Mouse (Mus musculus) forebrain, embryonic 10.5 days (tissue): ENCODE data around the gene Olfr167. TPM values are rescaled to one million over a fixed set of nuclear protein-coding genes. Genes with fewer than 3 reads are reported as not detected.
"Not testable (repeated sequence)": the region's sequence is repeated elsewhere in the genome, so short reads cannot be mapped to it uniquely, and the experiment has no call there.

Experiments used
- DNase-seq: peaks from one replicate; pipeline ENCODE4 v3.0.0-alpha.2; 2017; ENCODE audit warnings: low spot score; ENCODE audit errors: extremely low spot score
- H3K27ac ChIP-seq: fragments of 300-500 bp; sonication (generic); 2 replicates; pipeline ENCODE4 v1.5.1; 2016; ENCODE audit warnings: mild to moderate bottlenecking
- H3K27me3 ChIP-seq: fragments of 300-500 bp; sonication (generic); 2 replicates; pipeline ENCODE4 v1.6.1; 2016; ENCODE audit warnings: mild to moderate bottlenecking; ENCODE audit not compliant: poor library complexity, severe bottlenecking
- H3K36me3 ChIP-seq: fragments of 300-500 bp; sonication (generic); replicated peaks from 2 replicates; pipeline ENCODE4 v1.6.1; 2016; ENCODE audit warnings: mild to moderate bottlenecking, moderate library complexity
- H3K4me1 ChIP-seq: fragments of 300-500 bp; sonication (generic); 2 replicates; pipeline ENCODE4 v1.6.1; 2016
- H3K4me3 ChIP-seq: fragments of 300-500 bp; sonication (generic); 2 replicates; pipeline ENCODE4 v1.5.1; 2016; ENCODE audit warnings: mild to moderate bottlenecking, moderate library complexity
- H3K9me3 ChIP-seq: fragments of 300-500 bp; sonication (generic); 2 replicates; pipeline ENCODE4 v1.6.1; 2016; ENCODE audit warnings: mild to moderate bottlenecking, moderate library complexity
- WGBS: fragments of 180-500 bp; shearing (Covaris S2); methylation state at CpG from one replicate; pipeline ENCODE4 v1.1.7; 2016; 5-methylcytosine and 5-hydroxymethylcytosine counted together
- polyA plus RNA-seq: library from polyadenylated mRNA; unstranded; fragments of >200 nt; fragmentation: Nextera tagmentation; extraction: Ambion mirVana; gene quantifications from 2 replicates; pipeline ENCODE4 v1.2.1, GENCODE M21; 2016

The Olfr167 gene
- not detected in 2 replicates for polyA plus RNA-seq

GRCm38 (mm10) chr16:19522166-19522565 is at the start of gene Olfr167:
TSS of gene Olfr167 (minus strand) at chr16:19522266.
- H3K9me3 ChIP-seq = no peaks in the 10 kb centered on the region
- no peaks in the 10 kb centered on the region for H3K36me3 ChIP-seq
- DNase-seq = no peak
- H3K4me1 ChIP-seq = no peaks in the 10 kb centered on the region
- H3K27ac ChIP-seq = no peak within 1 kb of the TSS
- H3K4me3 ChIP-seq = no peak within 1 kb of the TSS
- 93% methylated on average over 2 of the region's 2 CpGs for WGBS
- no peaks in the 10 kb centered on the region for H3K27me3 ChIP-seq

GRCm38 (mm10) chr16:19571709-19572108 is 49.6 kb upstream of the Olfr167 start, which contains the start of gene Olfr169:
TSS of gene Olfr169 (minus strand) at chr16:19571809.
- WGBS = 98% methylated on average over 2 of the region's 2 CpGs
- H3K9me3 ChIP-seq, H3K27me3 ChIP-seq, H3K27ac ChIP-seq, DNase-seq, H3K36me3 ChIP-seq, H3K4me3 ChIP-seq, H3K4me1 ChIP-seq: not testable (repeated sequence)

- DNase-seq, H3K4me3 ChIP-seq, H3K27ac ChIP-seq, H3K4me1 ChIP-seq, H3K36me3 ChIP-seq, H3K27me3 ChIP-seq: not testable (repeated sequence)
- WGBS = 91% methylated on average over 7 of the region's 7 CpGs
- H3K9me3 ChIP-seq = peaks cover 23% of the 10 kb centered on the region
Observed at GRCm38 (mm10) chr16:19553429-19553828, 31.4 kb upstream of the Olfr167 start.

GRCm38 (mm10) chr16:19552246-19552645 is 30.2 kb upstream of the Olfr167 start:
- WGBS = 95% methylated on average over 3 of the region's 3 CpGs
- H3K4me3 ChIP-seq, H3K27me3 ChIP-seq, H3K36me3 ChIP-seq, DNase-seq, H3K27ac ChIP-seq, H3K4me1 ChIP-seq: not testable (repeated sequence)
- peaks cover 23% of the 10 kb centered on the region for H3K9me3 ChIP-seq

- H3K9me3 ChIP-seq = 0 out of 2 replicates have a peak, but pooled peaks cover 16% of the 10 kb centered on the region
- no peaks in the 10 kb centered on the region for H3K27me3 ChIP-seq
- H3K4me3 ChIP-seq = no peak within 1 kb of the TSS
- no peak within 1 kb of the TSS for H3K27ac ChIP-seq
- no peak for DNase-seq
- no peaks in the 10 kb centered on the region for H3K36me3 ChIP-seq
- no peaks in the 10 kb centered on the region for H3K4me1 ChIP-seq
Observed at GRCm38 (mm10) chr16:19535455-19535854, 13.4 kb upstream of the Olfr167 start, which contains the start of gene Olfr168. TSS of gene Olfr168 (minus strand) at chr16:19535555.

GRCm38 (mm10) chr16:19483394-19483793 is 38.7 kb downstream of the Olfr167 start, which contains the start of gene Olfr166:
TSS of gene Olfr166 (plus strand) at chr16:19483694.
- Histone ChIP-seq H3K4me1 (no peaks in the 10 kb centered on the region), H3K36me3 (no peaks in the 10 kb centered on the region), H3K27ac (no peak within 1 kb of the TSS), H3K9me3 (peaks cover 18% of the 10 kb centered on the region), H3K27me3 (no peaks in the 10 kb centered on the region), H3K4me3 (no peak within 1 kb of the TSS)
- DNase-seq = no peak

- peaks cover 5% of the 10 kb centered on the region; the same call in 1 of the 2 replicates for H3K9me3 ChIP-seq
- DNase-seq = no peak
- H3K4me3 ChIP-seq = no peak overlapping the region
- no peaks in the 10 kb centered on the region for H3K36me3 ChIP-seq
- H3K27me3 ChIP-seq = no peaks in the 10 kb centered on the region
- 100% methylated on average over 1 of the region's 1 CpGs for WGBS
- H3K27ac ChIP-seq = no peak overlapping the region
- no peaks in the 10 kb centered on the region for H3K4me1 ChIP-seq
Observed at GRCm38 (mm10) chr16:19464365-19464764, 57.7 kb downstream of the Olfr167 start.

Other genes starting within 250 kb of the Olfr167 start
- not detected in 2 replicates for gene Olfr164, start 208.2 kb downstream of the Olfr167 start, polyA plus RNA-seq
- not detected in 2 replicates for gene Olfr165, start 99.1 kb downstream of the Olfr167 start, polyA plus RNA-seq
- gene Olfr166, start 38.6 kb downstream of the Olfr167 start, polyA plus RNA-seq = not detected in 2 replicates
- not detected in 2 replicates for gene Olfr168, start 13.3 kb upstream of the Olfr167 start, polyA plus RNA-seq
- not detected in 2 replicates for gene Olfr169, start 49.5 kb upstream of the Olfr167 start, polyA plus RNA-seq
- not detected in 2 replicates for gene Olfr170, start 89.6 kb upstream of the Olfr167 start, polyA plus RNA-seq
- not detected in 2 replicates for gene Olfr171, start 107.7 kb upstream of the Olfr167 start, polyA plus RNA-seq
- not detected in 2 replicates for gene Lamp3, start 184.1 kb upstream of the Olfr167 start, polyA plus RNA-seq
- gene B3gnt5, start 237.9 kb upstream of the Olfr167 start, polyA plus RNA-seq = 43.1 and 43.9 TPM in 2 replicates